ENCODE assay signal across 24 mouse cellular contexts in genomic region chr17:30852345-30852744, GRCm38 (mm10). TPM values are rescaled to one million over a fixed set of nuclear protein-coding genes. Genes with fewer than 3 reads are reported as not detected.
DNase-seq lines count a peak whose midpoint lies in the region; ATAC-seq and TF ChIP-seq lines count a peak whose summit lies in the region.
"Had no signal": no experiment of that assay in that cellular context is flagged by ENCODE, and none has a peak within 500 bp of the region (broad histone marks: within the 10 kb centered on the region; RNA-seq: fewer than 3 reads in every experiment).

No protein-coding gene starts in this region.

- no peak overlapping the region for H3K4me3 ChIP-seq in gastrocnemius, adult 2 months
- no peak overlapping the region for H3K4me3 ChIP-seq in liver, embryonic 14.5 days (ENCODE audit: insufficient read depth in 1 of 2, low read depth in 2 of 2, low read length in 2 of 2)
- no peak overlapping the region for H3K4me3 ChIP-seq in CH12.LX (replicated peaks in 1 of 3; ENCODE audit: low read depth in 2 of 3, low read length in 2 of 3, poor library complexity in 1 of 3)
- H3K4me3 ChIP-seq: embryonic facial prominence, embryonic 13.5 days; hindbrain, embryonic 12.5 days; kidney, embryonic 15.5 days; limb, embryonic 15.5 days had no signal

- no peaks in the 10 kb centered on the region for H3K36me3 ChIP-seq in liver, embryonic 14.5 days (replicated peaks; ENCODE audit: control insufficient read depth, insufficient read depth, low read depth)
- H3K36me3 ChIP-seq in CH12.LX (replicated peaks in 1 of 2; ENCODE audit: control insufficient read depth in 1 of 2, insufficient read depth in 1 of 2, low read length in 1 of 2): no peaks in the 10 kb centered on the region
- H3K36me3 ChIP-seq: embryonic facial prominence, embryonic 13.5 days; hindbrain, embryonic 12.5 days; kidney, embryonic 15.5 days; limb, embryonic 15.5 days had no signal

- no peaks in the 10 kb centered on the region for H3K4me1 ChIP-seq in liver, embryonic 14.5 days (replicated peaks; ENCODE audit: control insufficient read depth in 2 of 2, insufficient read depth in 2 of 2, low read length in 1 of 2)
- no peaks in the 10 kb centered on the region; a peak in 1 of 4 replicates for H3K4me1 ChIP-seq in CH12.LX (ENCODE audit: control insufficient read depth in 1 of 2, insufficient read depth in 2 of 2)
- H3K4me1 ChIP-seq: embryonic facial prominence, embryonic 13.5 days; hindbrain, embryonic 12.5 days; kidney, embryonic 15.5 days; limb, embryonic 15.5 days had no signal

- DNase-seq in gastrocnemius, adult 2 months: no peak
- DNase-seq in gastrocnemius, postnatal 4 days (ENCODE audit: low spot score in 2 of 2): no peak
- DNase-seq in liver, embryonic 14.5 days (ENCODE audit: low read depth in 3 of 3, low spot score in 3 of 3): no peak
- no peak for DNase-seq in liver
- DNase-seq in CH12.LX (ENCODE audit: extremely low read depth): no peak
- DNase-seq in R1 (ENCODE audit: low read depth, low spot score): peak; percentile 86
- DNase-seq in cerebellum, adult 18-20 months: no peak
- no peak for DNase-seq in spleen, adult 12 weeks (ENCODE audit: low spot score)
- DNase-seq: adrenal gland, adult 8-10 months; B cell, adult 2 months; cerebellum, adult 9-11 months; heart, postnatal 14 days; lung, embryonic 14.5 days; lung, postnatal 4 days; right cerebral cortex, adult 18-20 months; thymus, adult 18-20 months had no signal

- H3K9me3 ChIP-seq in liver, embryonic 14.5 days (ENCODE audit: control insufficient read depth, low read length): no peaks in the 10 kb centered on the region
- H3K9me3 ChIP-seq in CH12.LX (replicated peaks; ENCODE audit: low read length): peaks cover 12% of the 10 kb centered on the region
- H3K9me3 ChIP-seq: embryonic facial prominence, embryonic 13.5 days; kidney, embryonic 15.5 days; limb, embryonic 15.5 days had no signal

- TF ChIP-seq RAD21 in CH12.LX (IDR thresholded peaks at IDR 0.05; ENCODE audit: low read depth, low read length): peak; percentile 4

- no peak for TF ChIP-seq EP300 in liver, embryonic 14.5 days (IDR thresholded peaks at IDR 0.05; ENCODE audit: low read depth)
- TF ChIP-seq EP300 in CH12.LX (IDR thresholded peaks at IDR 0.05; ENCODE audit: low read length): no peak

- no peak for TF ChIP-seq POLR2A in CH12.LX (IDR thresholded peaks at IDR 0.05; ENCODE audit: low read depth, low read length)

- no peaks in the 10 kb centered on the region for H3K79me2 ChIP-seq in CH12.LX (replicated peaks; ENCODE audit: control insufficient read depth, extremely low read depth, insufficient read depth, poor library complexity, severe bottlenecking)

- 0 out of 2 replicates have a peak, but pooled peaks have one; percentile 5 for TF ChIP-seq CTCF in gastrocnemius, adult 2 months (IDR thresholded peaks at IDR 0.05)
- peak; percentile 29; the same call in 1 of the 2 replicates for TF ChIP-seq CTCF in liver, embryonic 14.5 days (IDR thresholded peaks at IDR 0.05; ENCODE audit: low read depth)
- peak in 1 of 2 experiments; percentile 43; a peak in 2 of 4 replicates for TF ChIP-seq CTCF in CH12.LX (conservative IDR thresholded peaks at IDR 0.05 in 1 of 2, IDR thresholded peaks at IDR 0.05 in 1 of 2; ENCODE audit: low read depth in 2 of 2, low read length in 2 of 2)

- H3K9ac ChIP-seq in liver, embryonic 14.5 days (replicated peaks): no peak overlapping the region
- no peak overlapping the region for H3K9ac ChIP-seq in CH12.LX (ENCODE audit: insufficient read depth, low read depth)
- H3K9ac ChIP-seq: embryonic facial prominence, embryonic 13.5 days; hindbrain, embryonic 12.5 days; kidney, embryonic 15.5 days; limb, embryonic 15.5 days; lung, embryonic 14.5 days had no signal

- dilution Hi-C loops in CH12.LX (cut with MboI; ENCODE audit: extremely low pct_ligation_motif_present, extremely low pct_unique_long_range_greater_than_20kb, low sequenced_read_pairs): no loop called here

- H3K27me3 ChIP-seq in liver, embryonic 14.5 days (ENCODE audit: control insufficient read depth, insufficient read depth, low read length): no peaks in the 10 kb centered on the region
- peaks cover 1% of the 10 kb centered on the region for H3K27me3 ChIP-seq in CH12.LX (replicated peaks)
- H3K27me3 ChIP-seq: embryonic facial prominence, embryonic 13.5 days; hindbrain, embryonic 12.5 days; kidney, embryonic 15.5 days; limb, embryonic 15.5 days had no signal

- no peak overlapping the region for H3K27ac ChIP-seq in gastrocnemius, adult 2 months
- H3K27ac ChIP-seq in liver, embryonic 14.5 days: no peak overlapping the region
- no peak overlapping the region for H3K27ac ChIP-seq in CH12.LX (ENCODE audit: insufficient read depth, low read depth)
- H3K27ac ChIP-seq: embryonic facial prominence, embryonic 13.5 days; hindbrain, embryonic 12.5 days; kidney, embryonic 15.5 days; limb, embryonic 15.5 days had no signal

- H3K4me2 ChIP-seq in liver, embryonic 14.5 days (ENCODE audit: low read depth): no peak overlapping the region
- H3K4me2 ChIP-seq in CH12.LX (ENCODE audit: insufficient read depth, low read depth, poor library complexity, severe bottlenecking): no peak overlapping the region
- H3K4me2 ChIP-seq: embryonic facial prominence, embryonic 13.5 days; heart, embryonic 11.5 days; hindbrain, embryonic 12.5 days; kidney, embryonic 15.5 days; limb, embryonic 15.5 days; lung, embryonic 14.5 days had no signal

- in situ Hi-C loops in CH12.LX (cut with MboI; ENCODE audit: low pct_ligation_motif_present, low pct_unique_long_range_greater_than_20kb, low sequenced_read_pairs): no loop called here

- intact Hi-C loops in gastrocnemius, adult 2 months (cut with DNase I): no loop called here

- no peak for ATAC-seq in liver, embryonic 14.5 days (ENCODE audit: insufficient read depth)
- ATAC-seq: forebrain, embryonic 16.5 days had no signal

TF ChIP-seq in CH12.LX, 34 proteins besides CTCF, POLR2A, EP300 and RAD21:
- TF ChIP-seq SMC3 (IDR thresholded peaks at IDR 0.05; ENCODE audit: low read depth, low read length): 0 out of 2 replicates have a peak, but pooled peaks have one; percentile 7
- TF ChIP-seq ZMIZ1 (IDR thresholded peaks at IDR 0.05; ENCODE audit: low read depth, low read length): no peak
- no peak for TF ChIP-seq ELF1 (IDR thresholded peaks at IDR 0.05; ENCODE audit: low read depth, low read length)
- no peak for TF ChIP-seq KAT2A (IDR thresholded peaks at IDR 0.05; ENCODE audit: insufficient replicate concordance, low read length)

RNA-seq across cellular contexts. Expression of gene Glp1r, which starts 49.3 kb away (rescaled TPM):
- not detected for total RNA-seq in gastrocnemius, adult 2 months (2021)
- total RNA-seq in gastrocnemius, postnatal 4 days (2021): under 1 TPM in 1 of 2 experiments, not detected in 1; 0.05 TPM
- 0.01 TPM in 1 of 2 replicates, not detected in the other for polyA plus RNA-seq in liver, embryonic 14.5 days (2012; rRNA removed)
- not detected in 2 replicates for polyA plus RNA-seq in liver, embryonic 14.5 days (2014; fragmentation: Nextera tagmentation; extraction: Ambion mirVana)
- 0.04 TPM in 2 replicates for total RNA-seq in CH12.LX (2012; rRNA removed)
- not detected in 2 replicates for total RNA-seq in CH12.LX (2014; rRNA removed)
- not detected in 2 replicates for polyA plus RNA-seq in CH12.LX (2012; ENCODE audit: insufficient read length, low read depth)
- total RNA-seq: monocyte, adult 5-6 weeks had no signal
- polyA plus RNA-seq: G1E; hindbrain, embryonic 12.5 days had no signal
